Mouse (Mus musculus) gastrocnemius, postnatal 36 days (tissue): ENCODE results near the gene Lacc1. TPM values are rescaled to one million over a fixed set of nuclear protein-coding genes. Genes with fewer than 3 reads are reported as not detected.

Experiments used
- DNase-seq, 2 experiments: peaks; one replicate each; pipeline ENCODE4 v3.0.0; 2022
- intact Hi-C: fragments of 180-260 bp; cut with DNase I; formaldehyde crosslinking; loops from one replicate; pipeline ENCODE4 v1.15.1; 2025
- total RNA-seq, 2 experiments: library from RNA; stranded (reverse); gene quantifications; 2 replicates each; pipeline ENCODE4 v1.2.3; 2021

Gene Lacc1
- total RNA-seq, 2 experiments from 2014 or later, result 0.57 to 0.69 TPM

GRCm38 (mm10) chr14:76981781-76982180 is 54.9 kb downstream of the Lacc1 start:
- intact Hi-C loops, result no loop called here
- DNase-seq, result no peak

GRCm38 (mm10) chr14:76981176-76981575 is 55.5 kb downstream of the Lacc1 start:
- intact Hi-C loops, result no loop called here
- no peak for DNase-seq

- DNase-seq, result no peak
- intact Hi-C loops, result no loop called here
Measured at GRCm38 (mm10) chr14:76979569-76979968, 57.1 kb downstream of the Lacc1 start.

Other genes with a start within 250 kb of the Lacc1 start
- 1 to 10 TPM in 1 of 2 experiments, under 1 TPM in 1; 0.67 to 1.4 TPM for gene Ccdc122, start 132 bp downstream of the Lacc1 start, total RNA-seq
- gene Enox1, start 119.9 kb upstream of the Lacc1 start, total RNA-seq, result under 1 TPM; 0.57 to 0.89 TPM